ENCODE assay signal across 8 mouse cellular contexts in genomic region chr4:122836403-122836775, GRCm38 (mm10). TPM values are rescaled to one million over a fixed set of nuclear protein-coding genes. Genes with fewer than 3 reads are reported as not detected.
DNase-seq lines count a peak whose midpoint lies in the region; ATAC-seq and TF ChIP-seq lines count a peak whose summit lies in the region.

No protein-coding gene starts in this region.

- H3K27ac ChIP-seq in lung, embryonic 14.5 days (ENCODE audit: low read depth), result no peak overlapping the region
- H3K27ac ChIP-seq in embryonic facial prominence, embryonic 14.5 days (replicated peaks; ENCODE audit: low read depth, low read length), result no peak overlapping the region
- H3K27ac ChIP-seq in limb, embryonic 11.5 days (replicated peaks; ENCODE audit: low read depth, low read length), result no peak overlapping the region
- peak overlapping the region; percentile 92 for H3K27ac ChIP-seq in neural tube, embryonic 15.5 days (replicated peaks)

- H3K4me2 ChIP-seq in lung, embryonic 14.5 days, result peak overlapping the region; percentile 87
- H3K4me2 ChIP-seq in embryonic facial prominence, embryonic 14.5 days (ENCODE audit: low read depth, low read length), result peak overlapping the region; percentile 88
- H3K4me2 ChIP-seq in limb, embryonic 11.5 days (ENCODE audit: low read depth, severe bottlenecking), result peak overlapping the region; percentile 80
- peak overlapping the region; percentile 71 for H3K4me2 ChIP-seq in neural tube, embryonic 15.5 days

- H3K9ac ChIP-seq in lung, embryonic 14.5 days, result peak overlapping the region; percentile 71
- H3K9ac ChIP-seq in embryonic facial prominence, embryonic 14.5 days (ENCODE audit: low read depth, low read length), result peak overlapping the region; percentile 77
- H3K9ac ChIP-seq in limb, embryonic 11.5 days (ENCODE audit: low read length), result peak overlapping the region; percentile 84
- peak overlapping the region; percentile 62 for H3K9ac ChIP-seq in neural tube, embryonic 15.5 days (replicated peaks)

- ATAC-seq in lung, embryonic 14.5 days (ENCODE audit: insufficient read depth), result peak; percentile 56
- ATAC-seq in embryonic facial prominence, embryonic 14.5 days (ENCODE audit: low read depth), result peak; percentile 37
- 0 out of 2 replicates have a peak, but pooled peaks have one; percentile 20 for ATAC-seq in limb, embryonic 11.5 days (ENCODE audit: insufficient number of reproducible peaks, low FRiP score, low TSS enrichment, low read depth)
- peak; percentile 42 for ATAC-seq in neural tube, embryonic 15.5 days (ENCODE audit: low FRiP score)

- no peak for DNase-seq in lung, embryonic 14.5 days
- DNase-seq in lung, postnatal 4 days, result no peak
- no peak for DNase-seq in embryonic facial prominence, embryonic 14.5 days (ENCODE audit: low spot score)
- DNase-seq in limb, embryonic 11.5 days (ENCODE audit: low spot score), result no peak
- DNase-seq in layer of hippocampus, adult 9-10 months (ENCODE audit: low spot score), result no peak
- DNase-seq in layer of hippocampus, postnatal 25 days (ENCODE audit: extremely low spot score in 1 of 2, low spot score in 1 of 2), result no peak
- DNase-seq in cerebellum, adult 8-10 months, result no peak

- H3K4me1 ChIP-seq in lung, embryonic 14.5 days (ENCODE audit: insufficient read depth), result no peaks in the 10 kb centered on the region
- 0 out of 2 replicates have a peak, but pooled peaks cover 5% of the 10 kb centered on the region for H3K4me1 ChIP-seq in embryonic facial prominence, embryonic 14.5 days (ENCODE audit: control insufficient read depth, insufficient read depth, low read length)
- H3K4me1 ChIP-seq in limb, embryonic 11.5 days (ENCODE audit: control insufficient read depth, insufficient read depth, low read length), result no peaks in the 10 kb centered on the region; the same call in 1 of the 2 replicates
- H3K4me1 ChIP-seq in neural tube, embryonic 15.5 days, result peaks cover 34% of the 10 kb centered on the region

- no peaks in the 10 kb centered on the region for H3K27me3 ChIP-seq in lung, embryonic 14.5 days (ENCODE audit: insufficient read depth, low read length)
- no peaks in the 10 kb centered on the region for H3K27me3 ChIP-seq in embryonic facial prominence, embryonic 14.5 days (replicated peaks; ENCODE audit: control insufficient read depth, insufficient read depth, low read length)
- no peaks in the 10 kb centered on the region for H3K27me3 ChIP-seq in limb, embryonic 11.5 days (ENCODE audit: control insufficient read depth, insufficient read depth, low read length)
- H3K27me3 ChIP-seq in neural tube, embryonic 15.5 days (replicated peaks), result no peaks in the 10 kb centered on the region

- peak overlapping the region; percentile 71 for H3K4me3 ChIP-seq in lung, embryonic 14.5 days (ENCODE audit: low read depth, low read length)
- H3K4me3 ChIP-seq in embryonic facial prominence, embryonic 14.5 days (ENCODE audit: low read depth, low read length), result peak overlapping the region; percentile 62
- H3K4me3 ChIP-seq in limb, embryonic 11.5 days (ENCODE audit: low read depth, low read length), result peak overlapping the region; percentile 76
- peak overlapping the region; percentile 57 for H3K4me3 ChIP-seq in neural tube, embryonic 15.5 days (replicated peaks)

- H3K36me3 ChIP-seq in lung, embryonic 14.5 days (ENCODE audit: insufficient read depth), result no peaks in the 10 kb centered on the region
- H3K36me3 ChIP-seq in embryonic facial prominence, embryonic 14.5 days (ENCODE audit: control insufficient read depth, insufficient read depth, low read length), result peaks cover 7% of the 10 kb centered on the region; the same call in 1 of the 2 replicates
- H3K36me3 ChIP-seq in limb, embryonic 11.5 days (ENCODE audit: control insufficient read depth, insufficient read depth, low read length), result no peaks in the 10 kb centered on the region
- H3K36me3 ChIP-seq in neural tube, embryonic 15.5 days, result 0 out of 2 replicates have a peak, but pooled peaks cover 3% of the 10 kb centered on the region

- no peak for TF ChIP-seq CTCF in lung, embryonic 14.5 days (IDR thresholded peaks at IDR 0.05; ENCODE audit: low read depth)

- WGBS in lung, embryonic 14.5 days, result under 1% methylated on average over 7 of the region's 7 CpGs
- WGBS in embryonic facial prominence, embryonic 14.5 days, result 0% methylated on average over 7 of the region's 7 CpGs
- under 1% methylated on average over 7 of the region's 7 CpGs for WGBS in limb, embryonic 11.5 days
- WGBS in neural tube, embryonic 15.5 days, result 0% methylated on average over 7 of the region's 7 CpGs

- H3K9me3 ChIP-seq in lung, embryonic 14.5 days (ENCODE audit: low read depth, low read length), result no peaks in the 10 kb centered on the region
- H3K9me3 ChIP-seq in embryonic facial prominence, embryonic 14.5 days (ENCODE audit: control insufficient read depth, low read length), result no peaks in the 10 kb centered on the region
- no peaks in the 10 kb centered on the region for H3K9me3 ChIP-seq in limb, embryonic 11.5 days (ENCODE audit: control insufficient read depth, low read length)
- no peaks in the 10 kb centered on the region for H3K9me3 ChIP-seq in neural tube, embryonic 15.5 days (replicated peaks)

RNA-seq across cellular contexts. Expression of gene Ppt1, which starts 0.3 kb away (rescaled TPM):
- polyA plus RNA-seq in lung, embryonic 14.5 days (2014; fragmentation: Nextera tagmentation; extraction: Ambion mirVana), result 61.0 and 65.7 TPM in 2 replicates
- polyA plus RNA-seq in embryonic facial prominence, embryonic 14.5 days (2014; fragmentation: Nextera tagmentation; extraction: Ambion mirVana), result 61.3 and 67.2 TPM in 2 replicates
- polyA plus RNA-seq in limb, embryonic 11.5 days (2014; fragmentation: Nextera tagmentation; extraction: Ambion mirVana), result 52.4 and 54.1 TPM in 2 replicates
- polyA plus RNA-seq in neural tube, embryonic 15.5 days (2015; fragmentation: Nextera tagmentation; extraction: Ambion mirVana), result 97.0 and 121 TPM in 2 replicates
- 10 to 100 TPM; 80.2 to 83.5 TPM for total RNA-seq in layer of hippocampus, postnatal 25 days (2021)

RNA-seq across cellular contexts. Expression of gene Cap1, which starts 49.5 kb away (rescaled TPM):
- 79.9 and 80.6 TPM in 2 replicates for polyA plus RNA-seq in lung, embryonic 14.5 days (2014; fragmentation: Nextera tagmentation; extraction: Ambion mirVana)
- 70.2 and 74.6 TPM in 2 replicates for polyA plus RNA-seq in embryonic facial prominence, embryonic 14.5 days (2014; fragmentation: Nextera tagmentation; extraction: Ambion mirVana)
- polyA plus RNA-seq in limb, embryonic 11.5 days (2014; fragmentation: Nextera tagmentation; extraction: Ambion mirVana), result 59.0 and 64.6 TPM in 2 replicates
- polyA plus RNA-seq in neural tube, embryonic 15.5 days (2015; fragmentation: Nextera tagmentation; extraction: Ambion mirVana), result 73.5 and 78.6 TPM in 2 replicates
- total RNA-seq in layer of hippocampus, postnatal 25 days (2021), result 100 to 1,000 TPM; 299 to 313 TPM
